Mouse (Mus musculus): ENCODE data around the gene Ick.
"Not testable (repeated sequence)": the region's sequence is repeated elsewhere in the genome, so short reads cannot be mapped to it uniquely, and the experiment has no call there.

Ick gene

GRCm38 (mm10) chr9:78149770-78150169 is 40.8 kb downstream of the Ick start:
- DNase-seq (ENCODE audit: low spot score): not testable (repeated sequence)

- no peak for DNase-seq (ENCODE audit: low spot score)
Measured at GRCm38 (mm10) chr9:78154211-78154977, 45.4 kb downstream of the Ick start.

- no peak for DNase-seq (ENCODE audit: low spot score)
Measured at GRCm38 (mm10) chr9:78157221-78157620, 48.2 kb downstream of the Ick start.

- DNase-seq (ENCODE audit: low spot score): no peak
Measured at GRCm38 (mm10) chr9:78163291-78163690, 54.3 kb downstream of the Ick start.

- DNase-seq (ENCODE audit: low spot score): no peak
Measured at GRCm38 (mm10) chr9:78164741-78165140, 55.7 kb downstream of the Ick start.

- no peak for DNase-seq (ENCODE audit: low spot score)
Measured at GRCm38 (mm10) chr9:78165454-78165853, 56.5 kb downstream of the Ick start.

GRCm38 (mm10) chr9:78166694-78167452 is 57.9 kb downstream of the Ick start:
- DNase-seq (ENCODE audit: low spot score): no peak

- DNase-seq (ENCODE audit: low spot score): no peak
Measured at GRCm38 (mm10) chr9:78167453-78167969, 58.5 kb downstream of the Ick start.

- no peak for DNase-seq (ENCODE audit: low spot score)
Measured at GRCm38 (mm10) chr9:78168864-78169263, 59.9 kb downstream of the Ick start.

- DNase-seq (ENCODE audit: low spot score): no peak
Measured at GRCm38 (mm10) chr9:78174016-78174415, 65.0 kb downstream of the Ick start.

- not testable (repeated sequence) for DNase-seq (ENCODE audit: low spot score)
Measured at GRCm38 (mm10) chr9:78174925-78175276, 65.9 kb downstream of the Ick start.

GRCm38 (mm10) chr9:78175277-78176200 is 66.5 kb downstream of the Ick start:
- peak; percentile 95 for DNase-seq (ENCODE audit: low spot score)

- peak; percentile 90 for DNase-seq (ENCODE audit: low spot score)
Measured at GRCm38 (mm10) chr9:78176201-78176727, 67.3 kb downstream of the Ick start.

- DNase-seq (ENCODE audit: low spot score): no peak
Measured at GRCm38 (mm10) chr9:78176831-78177230, 67.8 kb downstream of the Ick start.

- no peak for DNase-seq (ENCODE audit: low spot score)
Measured at GRCm38 (mm10) chr9:78178197-78178596, 69.2 kb downstream of the Ick start.

- DNase-seq (ENCODE audit: low spot score): no peak
Measured at GRCm38 (mm10) chr9:78179071-78179470, 70.1 kb downstream of the Ick start.

GRCm38 (mm10) chr9:78182474-78182873 is 73.5 kb downstream of the Ick start, which contains the start of gene Gsta4:
Gene Gsta4, plus strand, starts transcription at chr9:78182774.
- not testable (repeated sequence) for DNase-seq (ENCODE audit: low spot score)

GRCm38 (mm10) chr9:78185686-78186085 is 76.7 kb downstream of the Ick start:
- DNase-seq (ENCODE audit: low spot score): no peak

GRCm38 (mm10) chr9:78188910-78189309 is 79.9 kb downstream of the Ick start:
- no peak for DNase-seq (ENCODE audit: low spot score)

GRCm38 (mm10) chr9:78190651-78191634 is 82.0 kb downstream of the Ick start:
- DNase-seq (ENCODE audit: low spot score): no peak
